Mouse (Mus musculus): ENCODE measurements around the gene Glb1l.
"Not testable (repeated sequence)": the region's sequence is repeated elsewhere in the genome, so short reads cannot be mapped to it uniquely, and the experiment has no call there.

Gene Glb1l

DNA sequence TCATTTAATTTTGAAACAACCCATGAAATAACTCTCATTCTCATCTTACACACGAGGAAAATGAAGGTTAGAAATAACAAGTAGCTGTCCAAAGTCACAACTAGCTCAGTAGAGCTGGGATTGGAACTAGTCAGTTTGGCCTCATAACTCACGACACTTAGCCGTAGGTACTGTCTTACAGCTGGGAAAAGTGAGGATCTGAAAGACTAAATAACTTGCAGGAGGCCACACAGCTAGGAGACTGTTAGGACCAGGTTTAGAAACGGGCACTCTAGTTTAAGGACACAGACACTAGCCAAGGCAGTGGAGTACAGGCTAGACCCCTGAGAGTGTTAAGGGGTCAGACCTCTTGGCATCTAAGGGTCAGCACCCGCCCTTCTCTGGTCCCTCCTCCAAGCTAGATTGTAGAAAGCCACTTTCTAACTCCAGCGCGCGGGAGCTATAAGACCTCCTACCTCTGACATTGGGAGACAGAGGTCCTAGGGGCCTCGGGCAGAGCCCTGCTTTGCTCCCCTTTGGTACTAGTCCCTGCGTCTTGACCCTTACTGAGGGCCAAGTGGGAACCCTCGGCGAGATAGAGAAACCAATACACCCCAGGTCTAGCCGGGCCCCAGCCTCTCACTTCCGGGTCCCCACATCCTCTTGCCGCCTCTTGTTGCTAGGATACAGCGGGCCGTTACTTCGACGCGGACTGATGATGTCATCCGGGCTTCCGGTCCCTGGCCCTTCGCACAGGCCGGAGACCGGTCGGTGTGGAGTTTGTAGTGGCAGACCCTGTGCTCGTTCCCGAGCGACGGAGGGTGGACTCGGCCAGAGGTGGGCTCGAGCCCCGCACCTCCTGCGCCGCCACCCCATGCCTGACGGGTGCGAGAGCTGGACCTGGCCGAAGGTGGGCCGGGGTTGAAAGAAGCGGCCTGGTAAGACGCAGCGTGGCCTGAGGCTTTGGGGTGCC lies at the start of gene Glb1l, which contains the start of gene Stk16:
Gene Glb1l (minus strand): TSS at position 678 of the 952 bp plus-strand sequence.
Gene Stk16 (plus strand): TSS at position 703 of the 952 bp plus-strand sequence.
- DNase-seq (ENCODE audit: low read depth, low spot score), result peak; percentile 94

DNA sequence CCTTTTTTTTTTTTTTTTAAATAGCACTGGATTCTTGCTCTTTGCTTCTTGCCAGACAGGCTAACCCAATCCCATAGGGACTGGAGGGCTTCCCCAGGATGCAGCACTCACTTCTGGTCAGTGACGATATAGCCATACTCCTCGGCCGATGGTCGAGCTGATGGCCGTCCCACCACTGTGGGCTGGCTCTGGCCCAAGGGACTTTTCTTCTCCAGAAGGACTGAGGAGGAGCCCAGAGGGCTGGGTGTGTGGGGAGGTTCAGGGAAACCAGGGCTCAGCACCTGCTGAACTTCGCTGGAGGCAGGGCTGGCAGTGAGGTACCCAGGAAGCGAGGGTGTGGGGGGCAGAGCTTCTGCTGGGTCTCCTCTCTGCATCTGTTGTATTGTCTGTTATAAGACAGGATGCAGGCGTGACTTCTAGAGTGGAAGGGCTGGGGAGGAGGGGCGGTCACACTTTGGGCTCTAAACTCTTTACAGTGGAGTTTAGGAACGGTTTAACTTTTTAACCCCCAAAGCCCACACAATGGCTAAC lies 45.0 kb upstream of the Glb1l start:
- no peak for DNase-seq (ENCODE audit: low read depth, low spot score)

DNA sequence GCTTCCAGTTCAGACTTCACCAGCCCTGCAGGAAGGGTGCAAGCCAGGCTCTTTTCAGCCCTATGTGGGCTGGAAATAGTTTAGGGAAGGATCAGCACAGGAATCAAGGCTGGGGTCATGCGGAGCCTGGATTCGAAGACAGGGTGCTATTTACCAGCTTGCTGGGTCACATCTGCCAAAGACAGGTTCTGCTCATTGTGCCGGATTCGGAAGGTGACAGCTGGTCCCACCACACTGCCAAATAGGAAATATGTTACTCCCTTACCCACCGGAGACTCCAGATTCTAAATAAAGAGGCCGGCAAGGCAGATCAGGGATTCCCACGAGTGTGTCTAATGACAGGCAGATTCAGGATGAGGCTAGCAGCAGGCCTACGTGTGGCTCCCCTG lies 44.0 kb upstream of the Glb1l start:
- no peak for DNase-seq (ENCODE audit: low read depth, low spot score)

DNA sequence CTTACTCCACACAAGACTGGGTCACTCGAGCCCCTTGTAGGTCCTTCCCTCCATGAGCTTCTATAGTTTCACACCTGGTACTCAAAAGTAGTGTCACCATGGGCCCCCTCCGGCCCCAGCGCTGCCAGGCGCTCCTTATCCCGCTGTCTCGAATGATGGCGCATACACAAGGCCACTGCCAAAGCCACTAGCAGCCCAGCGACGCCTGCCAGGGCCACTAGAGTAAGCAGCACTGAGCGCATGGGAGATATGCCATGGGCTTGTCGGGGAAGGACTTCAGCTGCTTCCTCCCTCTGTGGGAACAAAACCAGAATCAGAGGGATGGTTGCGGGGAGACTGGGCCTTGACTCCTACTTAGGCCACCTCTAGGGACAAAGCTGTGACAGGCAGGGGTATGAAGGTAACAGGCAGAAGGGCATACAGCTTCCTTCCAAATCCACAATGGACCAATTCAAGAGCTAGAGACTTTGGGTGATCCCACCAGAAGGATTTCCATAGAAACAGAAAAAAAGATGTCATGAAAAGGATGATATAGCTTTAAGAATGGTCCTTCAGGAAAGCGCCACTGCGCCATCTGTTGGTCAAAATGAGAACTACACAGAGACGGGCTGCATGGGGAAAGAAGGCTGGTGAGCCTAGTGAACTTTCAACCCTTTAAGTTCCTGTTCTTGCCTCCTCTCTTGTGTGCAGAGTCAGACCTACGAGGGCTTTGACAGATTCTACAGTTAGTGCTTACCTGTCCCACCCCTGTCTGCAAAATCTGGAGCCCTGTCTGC lies 43.4 kb upstream of the Glb1l start:
- peak; percentile 81 for DNase-seq (ENCODE audit: low read depth, low spot score)

DNA sequence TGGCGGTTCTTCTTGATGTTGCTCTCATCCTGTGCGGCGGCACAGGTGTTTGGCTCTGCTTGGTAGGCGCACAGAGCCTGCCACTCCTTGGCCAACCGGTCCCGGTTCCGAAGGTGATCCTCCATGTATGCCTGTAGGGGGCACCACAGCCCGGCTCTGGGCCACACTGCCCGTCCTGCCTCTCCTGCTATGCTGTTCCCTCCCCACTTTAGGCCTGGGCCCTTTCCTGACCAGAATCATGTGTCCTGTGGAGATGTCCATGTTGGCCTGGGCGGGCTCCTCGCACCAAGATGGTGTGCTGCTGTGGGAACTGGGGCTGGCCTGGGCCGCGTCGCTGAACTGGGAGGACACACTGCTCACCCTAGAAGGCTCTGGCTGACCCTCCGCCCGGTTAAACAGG lies 42.4 kb upstream of the Glb1l start:
- no peak for DNase-seq (ENCODE audit: low read depth, low spot score)

DNA sequence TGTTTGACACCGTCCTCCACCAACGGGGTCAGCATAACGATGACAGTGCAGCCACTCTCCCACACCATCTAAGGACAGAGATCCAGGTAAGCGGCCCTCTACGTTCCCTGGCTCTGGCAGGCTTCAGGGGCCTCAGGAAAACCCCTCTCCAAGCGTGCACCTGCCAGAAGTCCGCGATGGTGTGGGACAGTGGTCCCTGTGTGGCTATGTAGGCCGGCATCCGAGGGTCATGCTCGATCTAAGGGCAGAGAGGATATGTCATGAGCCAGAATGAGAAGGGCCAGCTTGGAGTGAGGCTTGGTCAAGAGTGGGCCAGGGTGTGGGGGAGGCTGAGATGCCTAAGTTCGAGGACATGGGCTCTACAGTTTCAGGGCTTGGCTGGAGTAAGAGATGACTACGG lies 41.7 kb upstream of the Glb1l start:
- DNase-seq (ENCODE audit: low read depth, low spot score), result no peak

DNA sequence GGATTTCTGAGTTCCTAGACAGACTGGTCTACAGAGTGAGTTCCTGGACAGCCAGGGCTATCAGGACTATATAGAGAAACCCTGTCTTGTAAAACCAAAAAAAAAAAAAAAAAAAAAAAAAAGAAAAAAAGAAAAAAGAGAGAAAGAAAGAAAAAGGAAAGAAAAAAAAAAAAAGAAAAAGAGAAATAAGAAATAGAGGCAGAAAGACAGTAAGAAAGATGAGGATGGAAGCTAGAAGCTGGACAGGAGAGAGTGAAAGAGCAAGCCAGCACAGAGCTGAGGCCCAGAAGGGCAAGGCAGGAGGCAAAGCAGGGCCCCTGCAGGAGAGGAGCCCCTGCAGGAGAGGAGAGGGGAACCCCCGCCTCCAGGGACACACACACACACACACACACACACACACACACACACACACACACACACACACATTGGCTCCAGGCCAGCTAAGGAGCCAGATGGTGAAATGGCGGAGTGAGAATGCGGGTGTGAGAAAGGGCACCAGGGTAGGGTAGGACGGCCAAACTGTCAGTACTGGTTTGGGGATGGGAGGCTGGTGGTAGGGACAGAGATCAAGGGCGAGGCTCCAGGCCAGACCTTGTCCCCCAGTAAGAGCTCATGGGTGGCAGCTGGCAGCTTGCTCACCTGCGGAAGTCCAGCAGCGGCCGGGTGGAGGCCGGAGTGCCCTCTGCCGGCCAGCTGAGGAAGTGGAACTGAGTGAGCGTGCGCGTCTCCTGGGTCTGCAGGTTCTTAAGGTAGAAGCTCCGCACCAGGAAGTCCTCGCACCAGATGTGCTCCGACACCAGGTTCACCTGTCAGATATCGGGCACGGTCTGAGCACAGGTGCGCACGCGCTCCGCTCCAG lies 40.7 kb upstream of the Glb1l start:
- peak; percentile 90 for DNase-seq (ENCODE audit: low read depth, low spot score)

DNA sequence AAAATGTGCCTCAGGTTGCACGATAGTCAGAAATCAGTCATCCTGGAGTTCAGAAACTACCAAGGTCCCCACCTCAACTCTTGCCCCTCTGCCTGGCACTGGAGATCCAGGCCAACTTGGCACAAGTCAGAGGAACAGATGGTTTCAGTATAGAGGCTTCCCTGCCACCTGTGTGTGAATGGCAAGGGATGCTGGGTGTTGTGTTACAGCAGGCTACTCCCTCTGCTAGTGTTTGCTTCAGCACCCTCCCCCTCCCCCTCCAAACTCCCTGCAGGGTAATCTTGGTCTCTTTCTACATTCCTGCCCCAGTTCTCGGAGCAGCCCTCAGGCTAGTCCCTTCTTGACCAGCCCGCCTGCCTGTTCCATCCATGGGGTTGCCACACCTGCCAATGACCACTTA lies 39.9 kb upstream of the Glb1l start:
- no peak for DNase-seq (ENCODE audit: low read depth, low spot score)

DNA sequence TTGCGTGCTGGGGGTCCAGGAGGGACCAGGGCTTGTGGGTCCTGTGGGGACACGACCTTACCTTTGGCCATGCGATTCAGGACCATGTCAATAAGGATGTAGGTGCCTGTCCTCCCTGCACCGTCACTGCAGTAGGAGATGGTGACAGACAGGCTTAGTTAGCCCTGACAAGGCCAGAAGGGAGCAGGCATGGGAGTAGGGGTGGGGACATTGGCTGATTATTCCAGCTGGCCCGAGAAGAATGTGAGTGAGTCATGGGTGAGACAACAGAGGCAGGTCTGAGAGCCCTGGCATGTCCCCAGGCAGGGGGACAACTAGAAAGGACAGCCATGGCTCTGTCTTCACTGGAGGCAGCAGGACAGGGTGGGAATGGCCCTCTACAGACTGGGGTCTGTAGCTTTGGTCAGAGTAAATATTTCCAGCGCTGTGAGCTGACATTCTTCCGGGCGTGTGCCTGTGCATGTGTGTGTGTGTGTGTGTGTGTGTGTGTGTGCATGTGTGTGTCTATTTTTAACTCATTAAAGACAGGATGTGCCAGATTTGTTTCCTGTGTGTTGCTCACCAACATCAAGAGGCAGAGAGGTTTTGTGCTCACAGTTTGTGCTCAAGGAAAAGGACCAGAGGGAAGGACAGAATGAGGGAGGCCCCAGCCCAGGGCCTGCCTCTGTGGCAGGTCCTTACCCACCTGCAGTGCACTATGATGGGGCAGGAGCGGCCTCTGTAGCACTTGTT lies 37.6 kb upstream of the Glb1l start:
- peak; percentile 71 for DNase-seq (ENCODE audit: low read depth, low spot score)

DNA sequence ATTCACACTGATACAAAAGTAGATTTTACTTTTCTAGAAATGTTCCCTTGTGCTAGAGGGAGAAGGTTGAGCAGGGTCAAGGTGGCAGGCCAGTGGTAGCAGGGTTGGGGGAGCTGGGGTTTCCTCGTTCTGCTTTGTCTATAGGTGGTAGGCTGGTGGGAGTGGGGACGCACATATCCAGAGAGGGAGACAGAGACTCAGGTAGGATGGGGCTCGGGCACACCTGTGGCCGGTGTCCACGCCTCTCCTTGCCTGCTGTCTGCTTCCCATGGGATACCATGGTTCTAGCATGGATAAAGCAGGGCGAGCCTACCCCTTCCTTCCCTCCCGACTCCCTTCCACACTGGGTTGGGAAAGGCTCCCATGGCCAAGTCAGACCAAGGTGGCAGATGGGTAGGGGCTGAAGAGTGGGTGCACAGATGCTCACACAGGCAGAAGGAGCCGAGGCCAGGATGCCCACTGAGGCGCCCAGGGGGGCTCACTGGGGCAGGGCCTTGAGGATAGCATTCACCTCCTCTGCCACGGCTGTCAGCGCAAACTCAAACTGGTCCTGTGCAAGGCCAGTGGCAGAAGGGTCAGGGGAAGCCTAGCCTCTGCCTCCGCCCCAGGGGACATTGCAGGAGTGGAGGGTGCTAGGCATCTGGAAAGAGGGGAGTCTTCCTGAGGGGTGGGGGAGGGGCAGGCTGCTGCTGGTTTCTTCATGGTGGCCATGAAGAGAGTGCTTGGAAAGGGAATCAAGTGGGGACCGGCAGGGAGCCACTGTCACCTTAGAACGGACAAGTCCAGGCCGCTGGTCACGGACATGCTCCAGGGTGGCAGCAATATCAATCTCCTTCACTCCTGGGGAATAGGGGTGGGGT lies 36.7 kb upstream of the Glb1l start:
- no peak for DNase-seq (ENCODE audit: low read depth, low spot score)

DNA sequence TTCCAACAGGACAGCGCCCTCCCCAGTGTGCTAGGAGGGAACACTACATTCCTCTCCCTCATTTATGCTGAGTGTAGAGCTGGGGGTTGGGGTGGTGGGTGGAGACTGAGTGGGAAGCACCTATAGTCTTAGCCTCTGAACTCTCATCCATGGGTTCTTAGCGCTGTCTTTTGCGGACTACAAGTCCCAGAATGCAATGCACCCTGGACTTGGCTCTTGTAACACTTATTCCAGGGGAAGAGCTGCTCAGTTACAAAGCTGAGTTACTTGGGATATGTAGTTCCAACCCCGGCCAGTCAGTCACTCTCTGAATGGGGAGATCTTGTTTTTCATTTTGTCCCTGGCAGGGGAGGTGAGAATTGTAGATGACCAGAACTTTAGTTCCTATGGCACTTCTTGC lies 34.2 kb upstream of the Glb1l start:
- peak; percentile 55 for DNase-seq (ENCODE audit: low read depth, low spot score)

DNA sequence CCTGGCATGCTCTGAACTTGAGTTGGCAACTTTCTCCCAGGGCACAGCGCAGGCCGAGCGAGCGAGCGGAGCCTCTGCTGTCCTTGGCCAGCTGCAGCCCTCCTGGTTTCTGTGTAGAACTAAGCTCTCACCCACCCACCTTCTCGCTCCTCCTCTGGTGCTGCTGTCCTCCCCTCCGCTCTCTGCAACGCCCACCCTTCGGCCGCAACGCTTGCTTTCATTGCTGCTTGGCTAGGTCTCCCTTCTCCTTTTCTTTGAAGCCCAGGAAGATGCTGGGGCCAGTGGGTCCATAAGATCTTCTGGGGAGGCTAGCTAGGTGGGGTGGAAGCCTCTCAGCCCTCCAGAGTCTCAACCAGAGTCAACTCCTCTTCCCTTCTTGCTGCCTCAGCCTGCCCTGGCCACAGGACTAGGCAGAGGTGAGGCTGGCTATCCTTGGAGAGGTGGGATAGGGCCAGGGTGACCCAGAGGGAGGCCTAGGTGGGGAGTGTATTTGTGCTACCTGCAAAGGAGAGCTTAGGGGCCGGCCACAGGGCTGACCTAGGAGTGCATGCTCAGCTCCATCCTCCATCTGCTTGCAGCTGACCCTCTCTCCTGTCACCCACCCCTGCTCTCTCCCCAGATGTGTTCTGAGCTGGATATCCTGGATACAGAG lies 33.7 kb upstream of the Glb1l start:
- DNase-seq (ENCODE audit: low read depth, low spot score), result no peak

DNA sequence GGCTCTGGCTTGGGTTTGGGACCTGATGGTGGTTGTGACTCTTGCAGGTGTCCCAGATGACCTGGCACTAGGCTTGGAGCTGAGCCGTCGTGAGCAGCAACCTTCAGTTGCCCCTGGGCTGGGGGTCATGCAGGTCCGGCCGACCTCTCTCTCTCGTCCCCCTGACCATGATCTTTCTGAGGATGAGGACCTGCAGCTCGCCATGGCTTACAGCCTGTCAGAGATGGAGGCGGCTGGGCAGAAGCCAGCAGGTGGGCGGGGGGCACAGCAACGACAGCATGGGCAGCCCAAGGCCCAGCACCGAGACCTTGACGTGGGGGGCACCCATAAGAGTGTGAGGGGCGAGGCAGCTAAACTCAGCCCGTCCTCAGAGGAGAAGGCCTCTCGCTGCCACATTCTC lies 32.8 kb upstream of the Glb1l start:
- no peak for DNase-seq (ENCODE audit: low read depth, low spot score)

DNA sequence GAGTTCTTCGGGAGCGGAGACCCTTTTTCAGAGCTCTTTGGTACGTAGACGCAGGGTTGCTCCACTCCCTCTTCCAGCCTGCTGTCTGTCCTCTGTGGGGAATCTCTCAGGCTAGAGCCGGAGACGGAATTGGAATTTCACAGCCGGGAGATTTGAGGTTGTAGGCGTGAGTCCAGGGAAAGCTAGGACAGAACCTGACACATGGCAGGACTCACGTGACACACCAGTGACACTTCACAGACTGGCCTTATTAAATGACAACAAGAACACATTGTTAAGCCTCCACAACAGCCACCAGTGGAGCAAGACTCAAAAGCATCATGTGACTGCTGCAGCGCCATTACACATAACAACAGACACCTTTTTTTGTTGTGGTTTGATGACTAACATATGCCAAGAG lies 29.0 kb upstream of the Glb1l start:
- DNase-seq (ENCODE audit: low read depth, low spot score), result no peak

DNA sequence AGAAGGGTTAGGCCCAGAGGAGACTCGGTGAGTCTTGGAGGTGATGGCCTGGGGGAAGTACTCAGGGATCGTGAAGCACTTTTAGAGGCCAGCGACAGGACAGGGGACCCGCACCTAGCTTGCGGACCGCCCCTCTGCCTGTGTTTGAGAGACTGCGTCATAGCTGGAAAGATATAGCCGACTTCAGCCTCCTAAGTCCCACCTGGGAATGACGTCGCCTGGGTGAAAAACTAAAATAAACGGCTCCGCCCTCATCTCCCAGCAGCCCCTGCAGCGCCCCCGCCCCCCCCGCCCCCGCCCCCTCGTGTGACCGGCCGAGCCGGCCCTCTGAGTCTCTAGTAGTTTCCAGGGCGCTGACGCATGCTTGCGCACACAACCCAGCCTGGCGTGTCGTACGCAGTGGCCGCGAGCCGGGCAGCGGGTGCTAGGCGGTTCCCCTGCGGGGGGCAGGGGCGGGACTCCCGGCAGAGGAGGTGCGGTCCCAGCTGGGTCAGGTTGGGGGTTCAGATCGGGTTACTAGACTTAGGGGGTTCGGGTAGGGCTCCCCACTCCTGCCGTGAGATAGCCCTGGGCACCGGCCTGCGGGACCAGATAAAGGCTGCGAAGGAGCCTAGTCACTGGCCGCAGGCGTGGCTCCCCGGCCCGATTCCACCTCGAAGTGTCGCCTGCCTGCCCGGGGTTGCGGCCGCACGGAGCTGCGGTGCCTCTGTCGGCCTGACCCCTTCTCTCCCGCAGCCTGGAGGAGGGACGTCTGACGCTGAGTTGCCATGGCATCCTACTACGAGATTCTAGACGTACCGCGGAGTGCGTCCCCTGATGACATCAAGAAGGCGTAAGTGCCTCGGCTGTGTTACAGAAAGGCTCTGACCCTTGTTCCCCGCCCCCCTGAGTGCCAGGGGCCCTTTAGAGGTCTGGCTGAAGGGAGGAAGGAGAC lies 25.8 kb upstream of the Glb1l start, which contains the start of gene Dnajb2:
Gene Dnajb2 (plus strand): TSS at position 290 of the 934 bp plus-strand sequence.
- peak; percentile 89 for DNase-seq (ENCODE audit: low read depth, low spot score)

DNA sequence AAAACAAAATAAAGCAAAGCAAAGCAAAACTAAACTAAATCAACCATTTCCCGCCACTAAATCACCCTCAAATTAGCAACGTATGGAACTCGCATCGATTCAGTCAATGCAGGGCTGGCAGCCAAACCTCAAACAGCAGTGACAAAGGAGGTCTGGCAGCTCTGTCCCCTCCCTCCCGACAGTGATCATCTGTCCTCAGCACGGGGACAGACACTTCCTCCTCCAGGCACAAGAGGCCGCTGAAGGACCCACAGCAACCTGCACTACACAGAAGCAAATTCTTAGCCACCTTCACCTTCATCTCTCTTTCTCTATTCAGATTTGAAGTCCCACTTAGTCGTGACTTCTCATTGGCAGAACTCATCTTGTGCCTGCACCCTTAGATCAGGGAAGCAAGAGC lies 24.0 kb upstream of the Glb1l start:
- DNase-seq (ENCODE audit: low read depth, low spot score), result peak; percentile 83

DNA sequence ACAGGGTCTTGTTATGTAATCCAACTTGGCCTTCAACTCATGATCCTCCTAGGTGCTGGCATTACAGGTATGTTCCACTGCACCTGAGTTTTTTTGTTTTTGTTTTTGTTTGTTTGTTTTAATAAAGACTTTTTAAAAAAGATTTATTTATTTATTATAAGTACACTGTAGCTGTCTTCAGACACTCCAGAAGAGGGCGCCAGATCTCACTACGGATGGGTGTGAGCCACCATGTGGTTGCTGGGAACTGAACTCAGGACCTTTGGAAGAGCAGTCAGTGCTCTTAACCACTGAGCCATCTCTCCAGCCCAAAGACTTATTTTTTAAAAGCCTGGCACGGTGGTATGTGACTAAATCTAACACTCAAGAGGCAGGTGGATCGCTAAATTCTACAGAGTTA lies 21.9 kb upstream of the Glb1l start:
- not testable (repeated sequence) for DNase-seq (ENCODE audit: low read depth, low spot score)

DNA sequence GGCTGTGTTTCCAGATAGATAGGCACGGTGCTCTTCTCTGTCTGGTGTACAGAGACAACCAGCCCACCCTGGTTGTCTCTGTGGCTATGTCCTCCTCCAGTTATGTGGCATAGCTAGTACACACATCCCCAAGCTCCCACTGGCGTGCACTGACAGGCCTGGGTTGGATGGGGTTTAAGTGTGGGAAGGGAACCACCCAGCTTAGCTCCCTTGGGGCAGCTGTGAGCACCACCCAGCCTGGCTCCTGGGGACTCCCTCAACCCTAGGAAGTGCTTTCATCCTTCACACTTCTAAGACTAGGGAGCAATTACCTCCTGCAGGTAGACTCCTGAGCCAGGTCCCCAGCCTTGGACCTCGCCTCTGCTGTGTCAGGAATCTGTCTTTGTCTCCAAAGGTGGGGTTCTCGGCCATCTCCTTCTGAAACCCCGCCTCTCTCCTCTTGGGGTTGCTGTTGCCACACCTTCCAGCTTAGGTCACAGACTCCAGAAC lies 21.1 kb upstream of the Glb1l start, which contains the start of gene A630095N17Rik:
Gene A630095N17Rik (minus strand): TSS at position 439 of the 489 bp plus-strand sequence.
- DNase-seq (ENCODE audit: low read depth, low spot score), result no peak
